Mouse (Mus musculus): ENCODE measurements around the gene Zfp775.

The Zfp775 gene

GRCm38 (mm10) chr6:48601271-48602079 is at the start of gene Zfp775:
TSS of gene Zfp775 (plus strand) at chr6:48602063.
- peak; percentile 97 to 98 for DNase-seq

- peak; percentile 48 to 64 for DNase-seq
These were observed 48.9 kb upstream of the Zfp775 start for GRCm38 (mm10) chr6:48552918-48553317.

- DNase-seq: no peak
These were observed 48.0 kb upstream of the Zfp775 start for GRCm38 (mm10) chr6:48553819-48554218.

- DNase-seq: peak; percentile 99
These were observed 47.4 kb upstream of the Zfp775 start, which contains the start of gene Lrrc61 for GRCm38 (mm10) chr6:48554280-48555103. TSS of gene Lrrc61 (plus strand) at chr6:48554796.

GRCm38 (mm10) chr6:48555104-48555890 is 46.6 kb upstream of the Zfp775 start:
- peak; percentile 47 to 70 for DNase-seq

GRCm38 (mm10) chr6:48555956-48556355 is 45.9 kb upstream of the Zfp775 start:
- DNase-seq: peak in 1 of 2 experiments; percentile 3

GRCm38 (mm10) chr6:48565693-48566310 is 36.1 kb upstream of the Zfp775 start:
- DNase-seq: no peak

GRCm38 (mm10) chr6:48566312-48566711 is 35.6 kb upstream of the Zfp775 start:
- peak; percentile 78 to 85 for DNase-seq

GRCm38 (mm10) chr6:48568036-48568984 is 33.6 kb upstream of the Zfp775 start:
- DNase-seq: peak; percentile 63 to 77

- peak; percentile 21 to 29 for DNase-seq
These were observed 32.6 kb upstream of the Zfp775 start for GRCm38 (mm10) chr6:48569065-48569807.

- no peak for DNase-seq
These were observed 29.8 kb upstream of the Zfp775 start for GRCm38 (mm10) chr6:48572014-48572413.

GRCm38 (mm10) chr6:48572572-48573061 is 29.2 kb upstream of the Zfp775 start, which contains the start of gene Rarres2:
TSS of gene Rarres2 (minus strand) at chr6:48572789.
- peak; percentile 67 to 79 for DNase-seq

- DNase-seq: peak; percentile 59 to 70
These were observed 28.6 kb upstream of the Zfp775 start for GRCm38 (mm10) chr6:48573280-48573679.

GRCm38 (mm10) chr6:48573981-48574380 is 27.9 kb upstream of the Zfp775 start:
- DNase-seq: no peak

- DNase-seq: no peak
These were observed 23.1 kb upstream of the Zfp775 start for GRCm38 (mm10) chr6:48578736-48579135.

GRCm38 (mm10) chr6:48579215-48579648 is 22.6 kb upstream of the Zfp775 start:
- no peak for DNase-seq

GRCm38 (mm10) chr6:48581257-48581656 is 20.6 kb upstream of the Zfp775 start:
- DNase-seq: no peak

- peak in 1 of 2 experiments; percentile 31 for DNase-seq
These were observed 19.8 kb upstream of the Zfp775 start for GRCm38 (mm10) chr6:48582037-48582436.

GRCm38 (mm10) chr6:48589194-48589750 is 12.6 kb upstream of the Zfp775 start, which contains the start of gene Gm45021:
TSS of gene Gm45021 (plus strand) at chr6:48589610.
- no peak for DNase-seq
